ENCODE assay signal across 32 mouse cellular contexts in genomic region chr2:163066326-163066725, GRCm38 (mm10). TPM values are rescaled to one million over a fixed set of nuclear protein-coding genes. Genes with fewer than 3 reads are reported as not detected.
DNase-seq lines count a peak whose midpoint lies in the region; ATAC-seq and TF ChIP-seq lines count a peak whose summit lies in the region.
"Had no signal": no experiment of that assay in that cellular context is flagged by ENCODE, and none has a peak within 500 bp of the region (broad histone marks: within the 10 kb centered on the region; RNA-seq: fewer than 3 reads in every experiment).

No protein-coding gene starts in this region.

- no peaks in the 10 kb centered on the region for H3K27me3 ChIP-seq in midbrain, embryonic 11.5 days (ENCODE audit: control insufficient read depth, insufficient read depth, low read length)
- no peaks in the 10 kb centered on the region for H3K27me3 ChIP-seq in midbrain, postnatal 0 days (ENCODE audit: insufficient read depth, low read length)
- no peaks in the 10 kb centered on the region for H3K27me3 ChIP-seq in MEL (ENCODE audit: control insufficient read depth in 1 of 2, insufficient read depth in 2 of 2, low read length in 2 of 2)
- H3K27me3 ChIP-seq: CH12.LX; embryonic facial prominence, embryonic 12.5 days; forebrain, embryonic 13.5 days; forebrain, embryonic 15.5 days had no signal

- peaks cover 14% of the 10 kb centered on the region for H3K36me3 ChIP-seq in midbrain, embryonic 11.5 days (ENCODE audit: control insufficient read depth, insufficient read depth, low read length)
- H3K36me3 ChIP-seq in midbrain, postnatal 0 days (ENCODE audit: insufficient read depth, low read length), result no peaks in the 10 kb centered on the region
- peaks cover 4 to 25% of the 10 kb centered on the region in 2 experiments for H3K36me3 ChIP-seq in MEL (ENCODE audit: control insufficient read depth in 1 of 2, insufficient read depth in 2 of 2, low read length in 2 of 2)
- H3K36me3 ChIP-seq: forebrain, embryonic 15.5 days had no signal

- TF ChIP-seq EP300 in MEL (IDR thresholded peaks at IDR 0.05; ENCODE audit: low read depth in 1 of 2, low read length in 2 of 2), result no peak

- no peak overlapping the region for H3K4me3 ChIP-seq in midbrain, embryonic 11.5 days (ENCODE audit: low read depth, low read length)
- no peak overlapping the region for H3K4me3 ChIP-seq in midbrain, postnatal 0 days (ENCODE audit: low read depth, low read length)
- no peak overlapping the region for H3K4me3 ChIP-seq in MEL (ENCODE audit: control insufficient read depth in 1 of 2, insufficient read depth in 1 of 2, low read depth in 2 of 2, low read length in 2 of 2)
- H3K4me3 ChIP-seq: embryonic facial prominence, embryonic 10.5 days; embryonic facial prominence, embryonic 12.5 days; forebrain, embryonic 13.5 days; forebrain, embryonic 15.5 days had no signal

- TF ChIP-seq CTCF in midbrain, postnatal 0 days (IDR thresholded peaks at IDR 0.05), result no peak
- no peak for TF ChIP-seq CTCF in MEL (IDR thresholded peaks at IDR 0.05 in 2 of 3, conservative IDR thresholded peaks at IDR 0.05 in 1 of 3; ENCODE audit: control insufficient read depth in 1 of 3, insufficient read depth in 1 of 3, low read depth in 2 of 3, low read length in 3 of 3, poor library complexity in 1 of 3, severe bottlenecking in 1 of 3)

- H3K9me3 ChIP-seq in midbrain, embryonic 11.5 days (ENCODE audit: control insufficient read depth, low read length), result no peaks in the 10 kb centered on the region
- no peaks in the 10 kb centered on the region for H3K9me3 ChIP-seq in midbrain, postnatal 0 days (ENCODE audit: low read length)
- no peaks in the 10 kb centered on the region for H3K9me3 ChIP-seq in MEL (replicated peaks; ENCODE audit: insufficient read depth, low read length)
- H3K9me3 ChIP-seq: embryonic facial prominence, embryonic 10.5 days; embryonic facial prominence, embryonic 12.5 days; forebrain, embryonic 13.5 days; forebrain, embryonic 15.5 days; G1E had no signal

- H3K9ac ChIP-seq in midbrain, embryonic 11.5 days (ENCODE audit: low read length), result no peak overlapping the region
- H3K9ac ChIP-seq in midbrain, postnatal 0 days (replicated peaks; ENCODE audit: low read length, poor library complexity, severe bottlenecking), result no peak overlapping the region
- no peak overlapping the region for H3K9ac ChIP-seq in MEL (ENCODE audit: control insufficient read depth, low read depth, low read length, poor library complexity, severe bottlenecking)
- H3K9ac ChIP-seq: embryonic facial prominence, embryonic 12.5 days; forebrain, embryonic 13.5 days; forebrain, embryonic 15.5 days; forebrain, postnatal 0 days had no signal

- no peak for TF ChIP-seq POLR2A in MEL (IDR thresholded peaks at IDR 0.05; ENCODE audit: control insufficient read depth in 1 of 2, insufficient read depth in 1 of 2, low read depth in 1 of 2, low read length in 2 of 2, poor library complexity in 1 of 2)

- DNase-seq in midbrain, embryonic 11.5 days (ENCODE audit: low spot score, missing footprints), result peak; percentile 39
- no peak for DNase-seq in midbrain, postnatal 0 days (ENCODE audit: low spot score)
- DNase-seq in ES-CJ7 (ENCODE audit: low read depth, low spot score) (peak; percentile 84), MEL (ENCODE audit: low read depth, low spot score) (peak; percentile 28), ZHBTc4 (ENCODE audit: low read depth, low spot score) (peak; percentile 75)
- no peak for DNase-seq in embryo, embryonic 10 days (ENCODE audit: low spot score)
- DNase-seq in right cerebral cortex, postnatal 4 days, result no peak
- no peak for DNase-seq in adrenal gland, postnatal 36 days
- DNase-seq: adrenal gland, postnatal 14 days; B cell, adult 2 months; cerebellum, adult 11 months; cerebellum, adult 18-20 months; cerebellum, adult 8-10 months; cerebellum, adult 9-11 months; cerebellum, postnatal 14 days; cerebellum, postnatal 36 days; forebrain, postnatal 0 days had no signal

- ATAC-seq in midbrain, embryonic 11.5 days (ENCODE audit: low FRiP score), result no peak
- no peak for ATAC-seq in midbrain, postnatal 0 days (ENCODE audit: low FRiP score)
- ATAC-seq: activated CD4-positive, CD25-positive, alpha-beta regulatory T cell, adult 4 months; CD4-positive, CD25-positive, alpha-beta regulatory T cell, adult 4 months; forebrain, embryonic 13.5 days; forebrain, embryonic 15.5 days; forebrain, postnatal 0 days had no signal

- no peak for TF ChIP-seq RAD21 in MEL (IDR thresholded peaks at IDR 0.05; ENCODE audit: low read depth, low read length)

- H3K4me2 ChIP-seq in midbrain, embryonic 11.5 days, result no peak overlapping the region
- H3K4me2 ChIP-seq in midbrain, postnatal 0 days (ENCODE audit: low read depth, low read length, poor library complexity, severe bottlenecking), result no peak overlapping the region
- H3K4me2 ChIP-seq: embryonic facial prominence, embryonic 12.5 days; forebrain, embryonic 13.5 days; forebrain, embryonic 15.5 days had no signal

- no peaks in the 10 kb centered on the region for H3K4me1 ChIP-seq in midbrain, embryonic 11.5 days (ENCODE audit: control insufficient read depth, insufficient read depth, low read length)
- no peaks in the 10 kb centered on the region for H3K4me1 ChIP-seq in midbrain, postnatal 0 days (ENCODE audit: insufficient read depth, low read length)
- peaks cover under 1 to 4% of the 10 kb centered on the region in 2 experiments; a peak in 3 of 4 replicates for H3K4me1 ChIP-seq in MEL (ENCODE audit: control insufficient read depth in 1 of 2, insufficient read depth in 2 of 2, low read length in 2 of 2)
- H3K4me1 ChIP-seq: embryonic facial prominence, embryonic 10.5 days; embryonic facial prominence, embryonic 12.5 days; forebrain, embryonic 13.5 days; forebrain, embryonic 15.5 days had no signal

- H3K27ac ChIP-seq in midbrain, embryonic 11.5 days (ENCODE audit: low read depth, low read length), result no peak overlapping the region
- no peak overlapping the region for H3K27ac ChIP-seq in midbrain, postnatal 0 days (ENCODE audit: low read depth, low read length)
- no peak overlapping the region for H3K27ac ChIP-seq in MEL (ENCODE audit: control insufficient read depth, low read depth, low read length)
- H3K27ac ChIP-seq: embryonic facial prominence, embryonic 10.5 days; embryonic facial prominence, embryonic 12.5 days; forebrain, embryonic 13.5 days; forebrain, embryonic 15.5 days had no signal

- no peaks in the 10 kb centered on the region for H3K79me2 ChIP-seq in MEL (ENCODE audit: control insufficient read depth, insufficient read depth, low read length, poor library complexity)

- WGBS in midbrain, embryonic 11.5 days, result 90% methylated on average over 6 of the region's 6 CpGs
- 92% methylated on average over 6 of the region's 6 CpGs for WGBS in midbrain, postnatal 0 days

TF ChIP-seq in MEL, 35 proteins besides CTCF, POLR2A, EP300 and RAD21:
- no peak for TF ChIP-seq ELF1 (IDR thresholded peaks at IDR 0.05; ENCODE audit: low read depth, low read length)
- TF ChIP-seq E2F4 (IDR thresholded peaks at IDR 0.05; ENCODE audit: borderline replicate concordance, low read depth, low read length), result no peak
- no peak for TF ChIP-seq SIN3A (IDR thresholded peaks at IDR 0.05; ENCODE audit: low read length)
- no peak for TF ChIP-seq POLR2AphosphoS2 (IDR thresholded peaks at IDR 0.05; ENCODE audit: low read length)
- TF ChIP-seq CHD2 (IDR thresholded peaks at IDR 0.05; ENCODE audit: low read length), result no peak
- TF ChIP-seq POLR2AphosphoS5 (IDR thresholded peaks at IDR 0.05; ENCODE audit: borderline replicate concordance, low read depth, low read length), result no peak
- no peak for TF ChIP-seq MAX (IDR thresholded peaks at IDR 0.05; ENCODE audit: low read length)
- no peak for TF ChIP-seq TCF12 (IDR thresholded peaks at IDR 0.05; ENCODE audit: low read depth, low read length)
- TF ChIP-seq MXI1 (IDR thresholded peaks at IDR 0.05; ENCODE audit: low read depth, low read length), result no peak
- no peak for TF ChIP-seq USF1 (IDR thresholded peaks at IDR 0.05; ENCODE audit: low read depth, low read length)
- no peak for TF ChIP-seq NELFE (IDR thresholded peaks at IDR 0.05; ENCODE audit: low read depth, low read length)
- TF ChIP-seq NRF1 (IDR thresholded peaks at IDR 0.05; ENCODE audit: insufficient read depth, low read depth, low read length, poor library complexity, severe bottlenecking), result no peak

RNA-seq across cellular contexts. Expression of gene Mybl2, which starts 11.8 kb away (rescaled TPM):
- 25.7 and 29.8 TPM in 2 replicates for polyA plus RNA-seq in midbrain, embryonic 11.5 days (2014; fragmentation: Nextera tagmentation; extraction: Ambion mirVana)
- 1.4 and 2.2 TPM in 2 replicates for total RNA-seq in midbrain, postnatal 0 days (2014; rRNA removed)
- 1.2 and 1.8 TPM in 2 replicates for polyA plus RNA-seq in midbrain, postnatal 0 days (2015; fragmentation: Nextera tagmentation; extraction: Ambion mirVana)
- 55.5 and 60.8 TPM in 2 replicates for total RNA-seq in MEL (2012; rRNA removed)
- polyA plus RNA-seq in MEL (2012; ENCODE audit: insufficient read depth in 1 of 2, insufficient read length in 2 of 2, low read depth in 1 of 2, low replicate concordance in 2 of 2, missing spikeins in 1 of 2), result 100 to 1,000 TPM in 1 of 2 experiments, not detected in 1; 145 TPM
- 1 to 10 TPM; 1.9 to 2.0 TPM for total RNA-seq in adrenal gland, postnatal 36 days (2021)

RNA-seq across cellular contexts. Expression of gene Gtsf1l, which starts 21.3 kb away (rescaled TPM):
- not detected in 2 replicates for polyA plus RNA-seq in midbrain, embryonic 11.5 days (2014; fragmentation: Nextera tagmentation; extraction: Ambion mirVana)
- not detected in 2 replicates for total RNA-seq in midbrain, postnatal 0 days (2014; rRNA removed)
- not detected in 2 replicates for polyA plus RNA-seq in midbrain, postnatal 0 days (2015; fragmentation: Nextera tagmentation; extraction: Ambion mirVana)
- not detected in 2 replicates for total RNA-seq in MEL (2012; rRNA removed)
- polyA plus RNA-seq in MEL (2012; ENCODE audit: insufficient read depth in 1 of 2, insufficient read length in 2 of 2, low read depth in 1 of 2, low replicate concordance in 2 of 2, missing spikeins in 1 of 2), result not detected
- total RNA-seq in adrenal gland, postnatal 36 days (2021), result not detected
- total RNA-seq: adrenal gland, adult 18-20 months; adrenal gland, adult 8-10 months; adrenal gland, postnatal 14 days; adrenal gland, postnatal 4 days; CH12.LX; common myeloid progenitor, adult 5-6 weeks; forebrain, postnatal 0 days had no signal
- polyA plus RNA-seq: activated CD4-positive, CD25-positive, alpha-beta regulatory T cell, adult 4 months; brain, embryonic 14.5 days; CD4-positive, CD25-positive, alpha-beta regulatory T cell, adult 4 months; embryonic facial prominence, embryonic 10.5 days; embryonic facial prominence, embryonic 12.5 days; embryonic facial prominence, embryonic 14.5 days; forebrain, embryonic 11.5 days; forebrain, embryonic 13.5 days; forebrain, embryonic 15.5 days; G1E had no signal

RNA-seq across cellular contexts. Expression of gene Ift52, which starts 49.2 kb away (rescaled TPM):
- 58.6 and 61.3 TPM in 2 replicates for polyA plus RNA-seq in midbrain, embryonic 11.5 days (2014; fragmentation: Nextera tagmentation; extraction: Ambion mirVana)
- total RNA-seq in midbrain, postnatal 0 days (2014; rRNA removed), result 21.0 and 31.2 TPM in 2 replicates
- polyA plus RNA-seq in midbrain, postnatal 0 days (2015; fragmentation: Nextera tagmentation; extraction: Ambion mirVana), result 29.8 and 32.3 TPM in 2 replicates
- total RNA-seq in MEL (2012; rRNA removed), result 10.9 and 11.0 TPM in 2 replicates
- polyA plus RNA-seq in MEL (2012; ENCODE audit: insufficient read depth in 1 of 2, insufficient read length in 2 of 2, low read depth in 1 of 2, low replicate concordance in 2 of 2, missing spikeins in 1 of 2), result 10 to 100 TPM in 1 of 2 experiments, not detected in 1; 32.7 TPM
- 10 to 100 TPM; 43.8 to 62.7 TPM for total RNA-seq in adrenal gland, postnatal 36 days (2021)

Comparison
In these comparisons a context has a peak if more than half of its experiments do, and no peak if none do; other contexts are left out.
1. DNase-seq: peak in midbrain, embryonic 11.5 days (single experiment), ES-CJ7 (single experiment), MEL (single experiment) and ZHBTc4 (single experiment); none in midbrain, postnatal 0 days (single experiment), embryo, embryonic 10 days (single experiment), right cerebral cortex, postnatal 4 days (single experiment) and adrenal gland, postnatal 36 days (0 of 2).
2. RNA of gene Mybl2, which starts 11.8 kb away (total RNA-seq): 55.5 to 60.8 TPM in MEL; 1.4 to 2.2 TPM in midbrain, postnatal 0 days and 1.9 to 2.0 TPM in adrenal gland, postnatal 36 days; every median in the first group is over 10 times any median in the second.